Mouse (Mus musculus): ENCODE results near the gene Stx5a. TPM values are rescaled to one million over a fixed set of nuclear protein-coding genes. Genes with fewer than 3 reads are reported as not detected.
A peak's percentile ranks its signal among the peaks of the same experiment; 100 is the strongest.
"Not testable (repeated sequence)": the region's sequence is repeated elsewhere in the genome, so short reads cannot be mapped to it uniquely, and the experiment has no call there.

Gene Stx5a
- polyA plus RNA-seq, 1 experiment from 2014 or later: 110 TPM

DNA sequence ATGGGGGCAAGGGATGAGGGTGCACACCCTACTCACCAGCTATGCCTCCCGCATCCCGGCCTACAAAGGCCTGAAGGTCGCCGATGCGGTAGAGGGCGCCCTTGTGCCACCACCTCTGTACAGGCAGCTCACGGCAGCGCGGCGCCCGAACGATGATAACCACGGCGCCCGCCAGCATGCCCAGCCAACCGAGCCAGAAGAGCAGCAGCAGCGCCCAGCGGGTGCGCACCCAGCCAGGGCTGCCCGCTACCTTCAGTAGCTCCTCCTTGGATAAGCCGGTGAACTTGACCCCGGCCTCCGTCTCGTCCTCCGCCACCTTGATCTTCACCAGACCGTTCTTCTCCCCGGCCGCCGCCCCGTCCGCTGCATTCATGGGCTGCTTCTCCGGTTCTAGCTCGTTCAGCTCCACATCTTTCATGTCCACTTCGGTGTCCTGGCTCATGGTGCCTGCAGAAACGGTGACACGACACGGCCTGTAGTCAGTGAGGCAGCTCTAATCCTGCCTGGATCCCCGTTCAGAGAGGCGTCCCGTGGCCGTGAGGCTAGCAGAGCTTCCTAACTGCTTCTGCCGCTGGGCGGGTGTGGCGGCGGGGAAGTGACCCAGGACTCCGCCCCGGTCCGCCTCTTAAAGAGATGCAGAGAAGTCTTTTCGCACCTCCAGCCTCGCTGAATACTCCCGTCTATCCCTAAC lies 27.8 kb upstream of the Stx5a start:
- Histone ChIP-seq H3K9me3 (replicated peaks; ENCODE audit: control insufficient read depth, low read length) (no peaks in the 10 kb centered on the region), H3K9ac (replicated peaks; ENCODE audit: low read length) (peak overlapping the region; percentile 90), H3K4me3 (ENCODE audit: low read depth, low read length) (peak overlapping the region; percentile 80), H3K4me2 (ENCODE audit: low read depth, low read length) (peak overlapping the region; percentile 65), H3K4me1 (ENCODE audit: control insufficient read depth, insufficient read depth, low read length) (0 out of 2 replicates have a peak, but pooled peaks cover 3% of the 10 kb centered on the region), H3K36me3 (replicated peaks; ENCODE audit: control insufficient read depth, insufficient read depth, low read depth, low read length) (peaks cover 7% of the 10 kb centered on the region), H3K27ac (replicated peaks; ENCODE audit: low read depth, low read length) (peak overlapping the region; percentile 83), H3K27me3 (ENCODE audit: control insufficient read depth, insufficient read depth, low read length) (no peaks in the 10 kb centered on the region)
- peak; percentile 90 for DNase-seq (ENCODE audit: low spot score)
- under 1% methylated on average over 50 of the region's 51 CpGs for WGBS
- peak; percentile 94 for ATAC-seq (replicated peaks; ENCODE audit: insufficient number of reproducible peaks, low FRiP score, low TSS enrichment, low read depth)

GRCm38 (mm10) chr19:8713997-8714652 lies 27.1 kb upstream of the Stx5a start:
- 10% methylated on average over 13 of the region's 13 CpGs for WGBS

GRCm38 (mm10) chr19:8714653-8715481 lies 26.3 kb upstream of the Stx5a start:
- H3K36me3 ChIP-seq (replicated peaks; ENCODE audit: control insufficient read depth, insufficient read depth, low read depth, low read length): peaks cover 2% of the 10 kb centered on the region
- no peak overlapping the region for H3K27ac ChIP-seq (replicated peaks; ENCODE audit: low read depth, low read length)
- H3K4me2 ChIP-seq (ENCODE audit: low read depth, low read length): no peak overlapping the region
- ATAC-seq (replicated peaks; ENCODE audit: insufficient number of reproducible peaks, low FRiP score, low TSS enrichment, low read depth) (no peak), DNase-seq (ENCODE audit: low spot score) (no peak)
- H3K9ac ChIP-seq (replicated peaks; ENCODE audit: low read length): no peak overlapping the region
- no peaks in the 10 kb centered on the region for H3K27me3 ChIP-seq (ENCODE audit: control insufficient read depth, insufficient read depth, low read length)
- no peak overlapping the region for H3K4me3 ChIP-seq (ENCODE audit: low read depth, low read length)
- 74% methylated on average over 10 of the region's 10 CpGs for WGBS
- H3K9me3 ChIP-seq (replicated peaks; ENCODE audit: control insufficient read depth, low read length): no peaks in the 10 kb centered on the region
- 0 out of 2 replicates have a peak, but pooled peaks cover 3% of the 10 kb centered on the region for H3K4me1 ChIP-seq (ENCODE audit: control insufficient read depth, insufficient read depth, low read length)

More at GRCm38 (mm10) chr19:8713997-8714652, 27.1 kb upstream of the Stx5a start:
- Histone ChIP-seq H3K4me1 (ENCODE audit: control insufficient read depth, insufficient read depth, low read length) (0 out of 2 replicates have a peak, but pooled peaks cover 3% of the 10 kb centered on the region), H3K4me3 (ENCODE audit: low read depth, low read length) (peak overlapping the region; percentile 80), H3K4me2 (ENCODE audit: low read depth, low read length) (peak overlapping the region; percentile 65), H3K27ac (replicated peaks; ENCODE audit: low read depth, low read length) (peak overlapping the region; percentile 83), H3K9me3 (replicated peaks; ENCODE audit: control insufficient read depth, low read length) (no peaks in the 10 kb centered on the region), H3K36me3 (replicated peaks; ENCODE audit: control insufficient read depth, insufficient read depth, low read depth, low read length) (peaks cover 7% of the 10 kb centered on the region), H3K9ac (replicated peaks; ENCODE audit: low read length) (peak overlapping the region; percentile 90), H3K27me3 (ENCODE audit: control insufficient read depth, insufficient read depth, low read length) (no peaks in the 10 kb centered on the region)
- ATAC-seq (replicated peaks; ENCODE audit: insufficient number of reproducible peaks, low FRiP score, low TSS enrichment, low read depth) (no peak), DNase-seq (ENCODE audit: low spot score) (no peak)

GRCm38 (mm10) chr19:8715868-8716766 lies 25.1 kb upstream of the Stx5a start:
- no peak for ATAC-seq (replicated peaks; ENCODE audit: insufficient number of reproducible peaks, low FRiP score, low TSS enrichment, low read depth)
- no peak for DNase-seq (ENCODE audit: low spot score)
- Histone ChIP-seq H3K36me3 (replicated peaks; ENCODE audit: control insufficient read depth, insufficient read depth, low read depth, low read length) (no peaks in the 10 kb centered on the region; the same call in 1 of the 2 replicates), H3K27me3 (ENCODE audit: control insufficient read depth, insufficient read depth, low read length) (no peaks in the 10 kb centered on the region), H3K4me3 (ENCODE audit: low read depth, low read length) (no peak overlapping the region), H3K4me2 (ENCODE audit: low read depth, low read length) (no peak overlapping the region), H3K27ac (replicated peaks; ENCODE audit: low read depth, low read length) (no peak overlapping the region), H3K4me1 (ENCODE audit: control insufficient read depth, insufficient read depth, low read length) (0 out of 2 replicates have a peak, but pooled peaks cover 3% of the 10 kb centered on the region), H3K9ac (replicated peaks; ENCODE audit: low read length) (no peak overlapping the region; the same call in 1 of the 2 replicates), H3K9me3 (replicated peaks; ENCODE audit: control insufficient read depth, low read length) (no peaks in the 10 kb centered on the region)
- WGBS: 71% methylated on average over 10 of the region's 10 CpGs

- no peak for ATAC-seq (replicated peaks; ENCODE audit: insufficient number of reproducible peaks, low FRiP score, low TSS enrichment, low read depth)
Measured at GRCm38 (mm10) chr19:8716767-8717475, 24.3 kb upstream of the Stx5a start.

DNA sequence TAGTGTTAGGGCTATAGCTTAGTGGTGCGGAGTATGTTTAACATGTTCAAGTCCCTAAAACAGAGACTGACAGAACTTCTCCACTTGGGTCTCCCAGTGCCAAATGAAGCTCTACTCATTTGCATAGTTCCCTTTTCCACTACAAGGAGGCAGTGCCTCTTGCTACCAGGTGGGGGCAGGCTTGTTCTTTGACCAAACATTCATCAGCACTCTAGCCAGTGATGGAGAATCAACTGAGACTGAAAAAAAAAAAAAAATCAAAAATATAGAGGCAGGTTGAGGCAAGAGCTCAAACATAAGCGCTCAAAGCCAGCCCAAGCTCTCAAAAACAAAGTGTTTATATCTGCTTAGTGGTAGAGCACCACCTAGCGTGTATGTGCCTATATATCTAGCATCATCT lies 22.9 kb upstream of the Stx5a start:
- ATAC-seq (replicated peaks; ENCODE audit: insufficient number of reproducible peaks, low FRiP score, low TSS enrichment, low read depth) (no peak), DNase-seq (ENCODE audit: low spot score) (peak; percentile 76)
- Histone ChIP-seq H3K36me3 (replicated peaks; ENCODE audit: control insufficient read depth, insufficient read depth, low read depth, low read length) (no peaks in the 10 kb centered on the region), H3K4me1 (ENCODE audit: control insufficient read depth, insufficient read depth, low read length) (no peaks in the 10 kb centered on the region), H3K4me3 (ENCODE audit: low read depth, low read length) (no peak overlapping the region), H3K9ac (replicated peaks; ENCODE audit: low read length) (no peak overlapping the region), H3K4me2 (ENCODE audit: low read depth, low read length) (no peak overlapping the region), H3K9me3 (replicated peaks; ENCODE audit: control insufficient read depth, low read length) (no peaks in the 10 kb centered on the region), H3K27ac (replicated peaks; ENCODE audit: low read depth, low read length) (no peak overlapping the region), H3K27me3 (ENCODE audit: control insufficient read depth, insufficient read depth, low read length) (no peaks in the 10 kb centered on the region)
- WGBS: 68% methylated on average over 3 of the region's 3 CpGs

More at GRCm38 (mm10) chr19:8716767-8717475, 24.3 kb upstream of the Stx5a start:
- H3K4me1 ChIP-seq (ENCODE audit: control insufficient read depth, insufficient read depth, low read length): 0 out of 2 replicates have a peak, but pooled peaks cover 3% of the 10 kb centered on the region
- H3K4me2 ChIP-seq (ENCODE audit: low read depth, low read length): no peak overlapping the region
- H3K27me3 ChIP-seq (ENCODE audit: control insufficient read depth, insufficient read depth, low read length): no peaks in the 10 kb centered on the region
- no peaks in the 10 kb centered on the region for H3K9me3 ChIP-seq (replicated peaks; ENCODE audit: control insufficient read depth, low read length)
- H3K27ac ChIP-seq (replicated peaks; ENCODE audit: low read depth, low read length): no peak overlapping the region
- H3K9ac ChIP-seq (replicated peaks; ENCODE audit: low read length): no peak overlapping the region
- H3K4me3 ChIP-seq (ENCODE audit: low read depth, low read length): no peak overlapping the region
- 75% methylated on average over 8 of the region's 10 CpGs for WGBS
- H3K36me3 ChIP-seq (replicated peaks; ENCODE audit: control insufficient read depth, insufficient read depth, low read depth, low read length): no peaks in the 10 kb centered on the region; the same call in 1 of the 2 replicates
- DNase-seq (ENCODE audit: low spot score): no peak

- not testable (repeated sequence) for H3K36me3 ChIP-seq (replicated peaks; ENCODE audit: control insufficient read depth, insufficient read depth, low read depth, low read length); H3K4me2 ChIP-seq (ENCODE audit: low read depth, low read length); DNase-seq (ENCODE audit: low spot score); ATAC-seq (replicated peaks; ENCODE audit: insufficient number of reproducible peaks, low FRiP score, low TSS enrichment, low read depth); H3K4me3 ChIP-seq (ENCODE audit: low read depth, low read length); H3K9ac ChIP-seq (replicated peaks; ENCODE audit: low read length); H3K27ac ChIP-seq (replicated peaks; ENCODE audit: low read depth, low read length); H3K27me3 ChIP-seq (ENCODE audit: control insufficient read depth, insufficient read depth, low read length); H3K9me3 ChIP-seq (replicated peaks; ENCODE audit: control insufficient read depth, low read length); H3K4me1 ChIP-seq (ENCODE audit: control insufficient read depth, insufficient read depth, low read length)
Measured at GRCm38 (mm10) chr19:8719037-8719436, 22.2 kb upstream of the Stx5a start.

All from embryonic facial prominence, embryonic 11.5 days (tissue).